Mouse (Mus musculus) cerebellum, adult 9-10 months (tissue): ENCODE results near the gene Apln.

Source experiments
- DNase-seq: peaks from one replicate; pipeline ENCODE4 v3.0.0; 2022

The Apln gene

GRCm38 (mm10) chrX:48034144-48035113 lies at the start of gene Apln:
TSS of gene Apln (minus strand) at chrX:48034853.
- peak; percentile 50 for DNase-seq

GRCm38 (mm10) chrX:48082364-48082763 lies 47.7 kb upstream of the Apln start:
- no peak for DNase-seq

GRCm38 (mm10) chrX:48076806-48077425 lies 42.3 kb upstream of the Apln start:
- DNase-seq = peak; percentile 68

GRCm38 (mm10) chrX:48074691-48075090 lies 40.0 kb upstream of the Apln start:
- DNase-seq = no peak

GRCm38 (mm10) chrX:48072401-48072800 lies 37.7 kb upstream of the Apln start:
- no peak for DNase-seq

- DNase-seq = no peak
Measured at GRCm38 (mm10) chrX:48071961-48072360, 37.3 kb upstream of the Apln start.

GRCm38 (mm10) chrX:48066891-48067290 lies 32.2 kb upstream of the Apln start:
- DNase-seq = no peak

GRCm38 (mm10) chrX:48064166-48064853 lies 29.7 kb upstream of the Apln start:
- no peak for DNase-seq

GRCm38 (mm10) chrX:48062481-48062880 lies 27.8 kb upstream of the Apln start:
- no peak for DNase-seq

- DNase-seq = peak; percentile 55
Measured at GRCm38 (mm10) chrX:48054186-48055015, 19.7 kb upstream of the Apln start.

GRCm38 (mm10) chrX:48053743-48054142 lies 19.1 kb upstream of the Apln start:
- no peak for DNase-seq

GRCm38 (mm10) chrX:48046315-48046714 lies 11.7 kb upstream of the Apln start:
- DNase-seq = no peak

- DNase-seq = no peak
Measured at GRCm38 (mm10) chrX:48044261-48044660, 9.6 kb upstream of the Apln start.

GRCm38 (mm10) chrX:48042748-48043147 lies 8.1 kb upstream of the Apln start:
- no peak for DNase-seq

- DNase-seq = no peak
Measured at GRCm38 (mm10) chrX:48040379-48040778, 5.7 kb upstream of the Apln start.

GRCm38 (mm10) chrX:48033766-48034143 lies 898 bp downstream of the Apln start:
- peak; percentile 42 for DNase-seq

GRCm38 (mm10) chrX:48033024-48033423 lies 1.6 kb downstream of the Apln start:
- DNase-seq = peak; percentile 65

GRCm38 (mm10) chrX:48031866-48032265 lies 2.8 kb downstream of the Apln start:
- DNase-seq = no peak

- peak; percentile 44 for DNase-seq
Measured at GRCm38 (mm10) chrX:48030593-48030992, 4.1 kb downstream of the Apln start.

GRCm38 (mm10) chrX:48022811-48023210 lies 11.8 kb downstream of the Apln start:
- no peak for DNase-seq

GRCm38 (mm10) chrX:48019940-48020339 lies 14.7 kb downstream of the Apln start:
- peak; percentile 86 for DNase-seq

GRCm38 (mm10) chrX:48019359-48019758 lies 15.3 kb downstream of the Apln start:
- peak; percentile 25 for DNase-seq
